Mouse (Mus musculus) mature B cell (primary cell): ENCODE results near the gene Sec23ip.

ENCODE experiments used
- in situ Hi-C: fragments of 300-500 bp; cut with MboI; formaldehyde crosslinking; loops from 2 replicates; pipeline ENCODE4 v1.14.3; 2019

The Sec23ip gene

GRCm38 (mm10) chr7:128744684-128745485 lies at the start of gene Sec23ip:
Gene Sec23ip (plus strand): TSS chr7:128744943.
- in situ Hi-C loops, result no loop called here

- in situ Hi-C loops, result loop anchor here (10.0 kb wide), 2 partner anchors 235 to 325 kb away; partner anchors contain the start of gene Tial1
Measured at GRCm38 (mm10) chr7:128699959-128700358, 44.8 kb upstream of the Sec23ip start.

GRCm38 (mm10) chr7:128705735-128706134 lies 39.0 kb upstream of the Sec23ip start:
- in situ Hi-C loops, result loop anchor here (10.0 kb wide), 1 partner anchor 331 kb away; no protein-coding TSS in a partner anchor

- in situ Hi-C loops, result no loop called here
Measured at GRCm38 (mm10) chr7:128717991-128718390, 26.8 kb upstream of the Sec23ip start.

GRCm38 (mm10) chr7:128724761-128725160 lies 20.0 kb upstream of the Sec23ip start:
- in situ Hi-C loops, result no loop called here

- in situ Hi-C loops, result no loop called here
Measured at GRCm38 (mm10) chr7:128725189-128725588, 19.6 kb upstream of the Sec23ip start.

- in situ Hi-C loops, result no loop called here
Measured at GRCm38 (mm10) chr7:128726999-128727398, 17.7 kb upstream of the Sec23ip start.

GRCm38 (mm10) chr7:128727701-128728100 lies 17.0 kb upstream of the Sec23ip start:
- in situ Hi-C loops, result no loop called here

- in situ Hi-C loops, result no loop called here
Measured at GRCm38 (mm10) chr7:128728738-128729137, 16.0 kb upstream of the Sec23ip start.

- in situ Hi-C loops, result no loop called here
Measured at GRCm38 (mm10) chr7:128731585-128731984, 13.2 kb upstream of the Sec23ip start.

- in situ Hi-C loops, result no loop called here
Measured at GRCm38 (mm10) chr7:128738041-128738440, 6.7 kb upstream of the Sec23ip start.

GRCm38 (mm10) chr7:128739116-128739461 lies 5.7 kb upstream of the Sec23ip start:
- in situ Hi-C loops, result no loop called here

GRCm38 (mm10) chr7:128739462-128740277 lies 5.1 kb upstream of the Sec23ip start:
- in situ Hi-C loops, result no loop called here

GRCm38 (mm10) chr7:128740334-128740733 lies 4.4 kb upstream of the Sec23ip start, which contains the start of gene Mcmbp:
Gene Mcmbp (minus strand): TSS chr7:128740495.
- in situ Hi-C loops, result no loop called here

- in situ Hi-C loops, result no loop called here
Measured at GRCm38 (mm10) chr7:128743898-128744297, 845 bp upstream of the Sec23ip start.

GRCm38 (mm10) chr7:128746151-128746550 lies 1.4 kb downstream of the Sec23ip start:
- in situ Hi-C loops, result no loop called here

- in situ Hi-C loops, result no loop called here
Measured at GRCm38 (mm10) chr7:128748758-128749157, 4.0 kb downstream of the Sec23ip start.

GRCm38 (mm10) chr7:128750296-128750695 lies 5.6 kb downstream of the Sec23ip start:
- in situ Hi-C loops, result no loop called here

- in situ Hi-C loops, result no loop called here
Measured at GRCm38 (mm10) chr7:128752012-128752411, 7.3 kb downstream of the Sec23ip start.

GRCm38 (mm10) chr7:128755396-128755795 lies 10.7 kb downstream of the Sec23ip start:
- in situ Hi-C loops, result no loop called here

- in situ Hi-C loops, result no loop called here
Measured at GRCm38 (mm10) chr7:128758948-128759347, 14.2 kb downstream of the Sec23ip start.

- in situ Hi-C loops, result no loop called here
Measured at GRCm38 (mm10) chr7:128766696-128767095, 22.0 kb downstream of the Sec23ip start.

GRCm38 (mm10) chr7:128777201-128777600 lies 32.5 kb downstream of the Sec23ip start:
- in situ Hi-C loops, result no loop called here
